Mouse (Mus musculus) lung, postnatal 0 days (tissue): Measurements from ENCODE around the gene Zwilch.

Experiments used
- CTCF ChIP-seq: IDR thresholded peaks from 2 replicates; pipeline ENCODE4 v1.5.1; 2016; ENCODE audit warnings: antibody characterized with exemption, mild to moderate bottlenecking
- EP300 ChIP-seq: IDR thresholded peaks from 2 replicates; pipeline ENCODE4 v1.6.1; 2016; ENCODE audit warnings: antibody characterized with exemption, mild to moderate bottlenecking, control low read depth

- no peak for TF ChIP-seq CTCF
- no peak for TF ChIP-seq EP300
Observed at GRCm38 (mm10) chr9:64139879-64140278, 33.0 kb downstream of the Zwilch start.
